Mouse (Mus musculus) bone marrow, adult 2 months (tissue): ENCODE data around the gene Saa1.

ENCODE experiments used
- CTCF ChIP-seq: fragments of 200-500 bp; IDR thresholded peaks from 2 replicates; pipeline ENCODE4 v1.5.1; 2011; ENCODE audit warnings: low read length, control low read depth; ENCODE audit not compliant: control insufficient read depth, insufficient read depth
- POLR2A ChIP-seq: fragments of 200-500 bp; IDR thresholded peaks from 2 replicates; pipeline ENCODE4 v1.6.1; 2011; ENCODE audit warnings: low read depth, mild to moderate bottlenecking, control low read depth, low read length, borderline replicate concordance; ENCODE audit not compliant: control insufficient read depth

DNA sequence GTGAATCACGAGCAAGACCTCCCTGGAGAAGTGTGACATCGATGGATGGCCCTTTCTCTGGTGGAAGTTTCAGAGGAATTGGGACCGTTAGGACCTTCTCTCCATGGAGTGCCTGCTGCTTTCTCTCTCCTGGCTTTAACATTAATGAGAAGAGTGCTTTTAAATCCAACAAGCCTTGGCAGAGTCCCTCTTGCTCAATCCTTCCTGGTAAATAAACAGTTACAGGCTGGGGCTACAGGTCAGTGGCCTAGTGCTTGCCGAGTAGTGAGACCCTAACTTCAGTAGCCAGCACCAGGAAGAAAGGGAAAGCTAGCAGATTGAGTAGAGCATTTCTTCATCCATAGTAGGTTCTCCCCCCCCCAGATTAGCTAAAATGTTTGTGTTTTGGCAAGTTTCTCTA is 10.3 kb downstream of the Saa1 start, which contains the start of gene Saa4:
- TF ChIP-seq POLR2A (no peak), CTCF (no peak)
